Mouse (Mus musculus): ENCODE results near the gene Zxdc.

GRCm38 (mm10) chr6:90324991-90325390, 44.3 kb upstream of the Zxdc start, which contains the start of gene Chst13:
- TF ChIP-seq POLR2A (IDR thresholded peaks at IDR 0.05; ENCODE audit: insufficient read depth, low read depth, low read length) (no peak), CTCF (IDR thresholded peaks at IDR 0.05; ENCODE audit: insufficient read depth, low read depth, low read length) (no peak)

Data from olfactory bulb, adult 2 months (tissue).